Mouse (Mus musculus) forebrain, embryonic 12.5 days (tissue): ENCODE data around the gene Fndc1. TPM values are rescaled to one million over a fixed set of nuclear protein-coding genes. Genes with fewer than 3 reads are reported as not detected.

Experiments used
- ATAC-seq: fragments of 200-750 bp; cut with Nextera tagmentation; 2 replicates; pipeline ENCODE4 v1.8.0; 2017; ENCODE audit warnings: moderate TSS enrichment; ENCODE audit not compliant: low FRiP score
- H3K27ac ChIP-seq: fragments of 300-500 bp; sonication (generic); 2 replicates; pipeline ENCODE4 v1.5.1; 2016; ENCODE audit warnings: mild to moderate bottlenecking
- H3K27me3 ChIP-seq: fragments of 300-500 bp; sonication (generic); 2 replicates; pipeline ENCODE4 v1.6.1; 2016; ENCODE audit warnings: mild to moderate bottlenecking
- H3K36me3 ChIP-seq: fragments of 300-500 bp; sonication (generic); replicated peaks from 2 replicates; pipeline ENCODE4 v1.6.1; 2016; ENCODE audit warnings: mild to moderate bottlenecking
- H3K4me1 ChIP-seq: fragments of 300-500 bp; sonication (generic); 2 replicates; pipeline ENCODE4 v1.6.1; 2016
- H3K4me2 ChIP-seq: fragments of 300-500 bp; sonication (generic); 2 replicates; pipeline ENCODE4 v1.6.1; 2016; ENCODE audit warnings: mild to moderate bottlenecking, moderate library complexity
- H3K4me3 ChIP-seq: fragments of 300-500 bp; sonication (generic); replicated peaks from 2 replicates; pipeline ENCODE4 v1.5.1; 2016; ENCODE audit warnings: mild to moderate bottlenecking
- H3K9ac ChIP-seq: fragments of 300-500 bp; sonication (generic); 2 replicates; pipeline ENCODE4 v1.6.1; 2016; ENCODE audit warnings: mild to moderate bottlenecking
- H3K9me3 ChIP-seq: fragments of 300-500 bp; sonication (generic); 2 replicates; pipeline ENCODE4 v1.6.1; 2016
- WGBS: fragments of 180-500 bp; shearing (Covaris S2); methylation state at CpG from one replicate; pipeline ENCODE4 v1.1.7; 2016; 5-methylcytosine and 5-hydroxymethylcytosine counted together
- microRNA-seq: library from miRNA; unstranded; fragments of <30 nt; microRNA quantifications from one replicate; pipeline ENCODE4, GENCODE M21; 2017
- polyA plus RNA-seq: library from polyadenylated mRNA; unstranded; fragments of >200 nt; fragmentation: Nextera tagmentation; extraction: Ambion mirVana; gene quantifications from 2 replicates; pipeline ENCODE4 v1.2.1, GENCODE M21; 2016

The Fndc1 gene
- polyA plus RNA-seq, 1 experiment from 2014 or later: 0.79 TPM

GRCm38 (mm10) chr17:7749051-7749815 lies 77.9 kb downstream of the Fndc1 start:
- ATAC-seq: no peak
- H3K4me1 ChIP-seq: no peaks in the 10 kb centered on the region
- H3K9me3 ChIP-seq: no peaks in the 10 kb centered on the region
- H3K36me3 ChIP-seq: no peaks in the 10 kb centered on the region
- no peak overlapping the region for H3K9ac ChIP-seq
- no peak overlapping the region for H3K4me2 ChIP-seq
- no peak overlapping the region for H3K27ac ChIP-seq
- H3K27me3 ChIP-seq: no peaks in the 10 kb centered on the region
- H3K4me3 ChIP-seq: no peak overlapping the region
- 83% methylated on average over 4 of the region's 4 CpGs for WGBS

DNA sequence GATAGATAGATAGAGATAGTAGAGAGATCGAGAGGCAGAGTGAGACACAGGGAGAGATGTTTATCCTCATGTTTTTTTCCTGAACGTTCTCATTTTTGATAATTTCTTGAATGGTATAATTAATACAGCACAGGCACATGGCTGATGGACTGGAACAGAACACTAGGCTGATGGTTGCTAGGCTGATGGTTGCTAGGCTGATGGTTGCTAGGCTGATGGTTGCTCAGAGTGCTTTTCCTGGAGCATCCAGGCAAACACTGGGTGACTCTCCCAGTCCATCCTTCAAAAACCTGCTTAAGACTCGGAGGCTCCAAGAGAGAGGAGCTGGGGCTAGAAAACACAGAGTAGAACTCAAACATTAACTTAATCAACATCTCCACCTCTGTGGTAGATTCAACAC lies 80.3 kb downstream of the Fndc1 start:
- Histone ChIP-seq H3K27ac (no peak overlapping the region), H3K4me1 (no peaks in the 10 kb centered on the region), H3K9me3 (no peaks in the 10 kb centered on the region), H3K9ac (no peak overlapping the region), H3K4me3 (no peak overlapping the region), H3K36me3 (no peaks in the 10 kb centered on the region), H3K27me3 (no peaks in the 10 kb centered on the region), H3K4me2 (no peak overlapping the region)
- 86% methylated on average over 3 of the region's 3 CpGs for WGBS
- no peak for ATAC-seq

GRCm38 (mm10) chr17:7744976-7745375 lies 82.1 kb downstream of the Fndc1 start:
- Histone ChIP-seq H3K4me1 (no peaks in the 10 kb centered on the region), H3K4me3 (no peak overlapping the region), H3K4me2 (no peak overlapping the region), H3K36me3 (no peaks in the 10 kb centered on the region), H3K9ac (no peak overlapping the region), H3K27me3 (no peaks in the 10 kb centered on the region), H3K9me3 (no peaks in the 10 kb centered on the region), H3K27ac (no peak overlapping the region)
- no peak for ATAC-seq
- WGBS: 87% methylated on average over 4 of the region's 4 CpGs

DNA sequence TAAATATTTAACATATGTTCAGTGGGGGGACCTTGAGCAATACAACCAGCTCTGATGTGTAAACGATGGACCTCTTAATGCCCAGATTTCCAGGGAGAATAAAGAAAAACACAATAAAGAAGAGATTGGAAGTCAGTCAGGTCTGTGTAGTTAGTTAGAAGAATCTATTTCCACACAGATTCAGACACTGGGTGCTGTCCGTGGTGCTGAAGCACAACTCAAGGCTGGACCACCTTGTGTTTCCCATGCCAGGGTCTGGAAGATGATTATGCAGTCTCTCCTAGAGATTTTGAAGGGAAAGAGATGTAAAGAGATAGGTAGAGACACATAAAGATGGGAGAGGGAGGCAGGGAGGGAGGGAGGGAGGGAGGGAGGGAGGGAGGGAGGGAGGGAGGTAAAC lies 86.1 kb downstream of the Fndc1 start:
- Histone ChIP-seq H3K9ac (no peak overlapping the region), H3K27me3 (no peaks in the 10 kb centered on the region), H3K4me1 (no peaks in the 10 kb centered on the region), H3K27ac (no peak overlapping the region), H3K9me3 (no peaks in the 10 kb centered on the region), H3K36me3 (no peaks in the 10 kb centered on the region), H3K4me3 (no peak overlapping the region), H3K4me2 (no peak overlapping the region)
- 30% methylated on average over 2 of the region's 2 CpGs for WGBS
- ATAC-seq: no peak

- no peak overlapping the region for H3K4me2 ChIP-seq
- no peaks in the 10 kb centered on the region for H3K36me3 ChIP-seq
- no peaks in the 10 kb centered on the region for H3K9me3 ChIP-seq
- 79% methylated on average over 4 of the region's 4 CpGs for WGBS
- no peak overlapping the region for H3K4me3 ChIP-seq
- no peaks in the 10 kb centered on the region for H3K27me3 ChIP-seq
- ATAC-seq: no peak
- H3K4me1 ChIP-seq: no peaks in the 10 kb centered on the region
- H3K27ac ChIP-seq: no peak overlapping the region
- no peak overlapping the region for H3K9ac ChIP-seq
These were observed 104.1 kb downstream of the Fndc1 start for GRCm38 (mm10) chr17:7722991-7723390.

DNA sequence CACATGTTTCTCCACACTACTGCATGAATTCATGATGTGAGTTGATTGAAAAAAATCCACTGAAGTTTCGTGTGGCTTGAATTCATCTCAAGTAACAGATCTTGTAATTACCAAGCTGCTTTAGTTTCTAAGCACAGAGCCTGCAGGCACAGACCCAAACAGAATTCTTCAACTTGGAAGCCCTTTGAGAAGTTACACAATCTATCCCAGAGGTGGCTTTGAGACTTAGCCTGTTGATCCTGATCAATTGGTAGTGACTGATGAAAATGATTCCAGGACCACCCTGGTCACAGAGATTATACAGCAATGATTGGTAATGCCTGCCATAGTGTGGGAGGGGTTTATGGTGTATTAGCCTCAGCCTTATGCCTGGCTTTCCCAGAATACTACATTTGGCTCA lies 108.2 kb downstream of the Fndc1 start:
- ATAC-seq: no peak
- whole genome bisulfite sequencing: 62% methylated on average over 1 of the region's 1 CpGs
- H3K36me3 ChIP-seq: no peaks in the 10 kb centered on the region

GRCm38 (mm10) chr17:7717945-7718344 lies 109.2 kb downstream of the Fndc1 start:
- H3K27ac ChIP-seq: no peak overlapping the region
- no peaks in the 10 kb centered on the region for H3K36me3 ChIP-seq
- H3K9ac ChIP-seq: no peak overlapping the region
- no peak overlapping the region for H3K4me2 ChIP-seq
- ATAC-seq: no peak
- no peaks in the 10 kb centered on the region for H3K9me3 ChIP-seq
- 83% methylated on average over 6 of the region's 6 CpGs for WGBS
- no peak overlapping the region for H3K4me3 ChIP-seq
- H3K4me1 ChIP-seq: no peaks in the 10 kb centered on the region
- H3K27me3 ChIP-seq: 0 out of 2 replicates have a peak, but pooled peaks cover 3% of the 10 kb centered on the region

More for the DNA sequence above, 108.2 kb downstream of the Fndc1 start:
- Histone ChIP-seq H3K9me3 (no peaks in the 10 kb centered on the region), H3K4me1 (no peaks in the 10 kb centered on the region), H3K27me3 (no peaks in the 10 kb centered on the region), H3K4me2 (no peak overlapping the region), H3K4me3 (no peak overlapping the region), H3K27ac (no peak overlapping the region), H3K9ac (no peak overlapping the region)

GRCm38 (mm10) chr17:7713020-7713419 lies 114.1 kb downstream of the Fndc1 start:
- Histone ChIP-seq H3K9me3 (no peaks in the 10 kb centered on the region), H3K4me3 (no peak overlapping the region), H3K27me3 (0 out of 2 replicates have a peak, but pooled peaks cover 3% of the 10 kb centered on the region), H3K9ac (no peak overlapping the region), H3K4me2 (no peak overlapping the region), H3K36me3 (no peaks in the 10 kb centered on the region), H3K4me1 (no peaks in the 10 kb centered on the region), H3K27ac (no peak overlapping the region)
- ATAC-seq: no peak
- 73% methylated on average over 2 of the region's 2 CpGs for whole genome bisulfite sequencing

DNA sequence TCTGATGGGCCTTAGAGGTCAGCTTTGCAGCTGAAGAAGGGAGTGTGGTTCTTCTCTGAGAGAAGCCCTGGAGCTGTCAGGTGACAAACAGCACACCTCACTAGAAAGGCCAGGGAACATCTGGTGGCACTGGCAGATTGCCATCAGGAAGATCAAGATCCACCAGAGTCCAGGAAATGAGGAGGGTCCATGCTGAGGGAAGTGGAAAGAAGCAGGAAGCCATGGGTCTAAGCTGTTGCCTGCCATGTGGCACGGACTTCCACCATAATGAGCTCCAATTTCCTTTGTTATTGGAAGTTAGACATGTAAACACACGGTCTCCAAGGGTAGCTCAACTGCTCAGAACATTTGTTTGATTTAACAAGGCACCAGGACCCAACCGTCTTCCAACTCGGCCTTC lies 120.0 kb downstream of the Fndc1 start:
- Histone ChIP-seq H3K36me3 (no peaks in the 10 kb centered on the region), H3K4me1 (no peaks in the 10 kb centered on the region), H3K4me2 (no peak overlapping the region), H3K9me3 (no peaks in the 10 kb centered on the region), H3K9ac (no peak overlapping the region), H3K4me3 (no peak overlapping the region), H3K27ac (no peak overlapping the region), H3K27me3 (peaks cover 17% of the 10 kb centered on the region; the same call in 1 of the 2 replicates)
- no peak for ATAC-seq
- WGBS: 75% methylated on average over 4 of the region's 4 CpGs

DNA sequence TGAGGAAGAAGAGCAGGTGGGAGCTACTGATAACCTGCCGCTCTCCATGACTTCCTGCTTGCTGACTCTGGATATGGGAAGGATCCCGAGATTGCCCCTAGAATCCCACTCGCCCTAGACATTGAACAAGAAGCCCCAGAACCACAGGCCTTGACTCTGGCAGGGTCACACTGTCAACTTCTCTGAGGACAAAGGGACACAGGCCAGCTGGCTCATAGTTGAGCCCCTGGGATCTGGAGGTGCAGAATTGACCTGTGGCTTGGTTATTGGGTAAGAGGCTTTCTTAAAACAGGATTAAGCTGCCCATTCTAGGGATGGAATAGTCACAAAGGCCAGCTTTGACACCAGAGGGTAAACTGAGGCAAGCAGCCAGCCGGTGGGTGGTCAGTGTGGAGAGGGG lies 136.8 kb downstream of the Fndc1 start:
- H3K4me3 ChIP-seq: no peak overlapping the region
- peaks cover 16% of the 10 kb centered on the region for H3K27me3 ChIP-seq
- no peaks in the 10 kb centered on the region for H3K4me1 ChIP-seq
- ATAC-seq: no peak
- H3K9ac ChIP-seq: no peak overlapping the region
- H3K36me3 ChIP-seq: no peaks in the 10 kb centered on the region
- no peak overlapping the region for H3K27ac ChIP-seq
- H3K9me3 ChIP-seq: no peaks in the 10 kb centered on the region
- WGBS: 89% methylated on average over 4 of the region's 4 CpGs
- H3K4me2 ChIP-seq: no peak overlapping the region

Small RNA genes lying within 50 kb of the gene (microRNA-seq; reads per million reads assigned to microRNA genes)
- gene Gm25872: not detected

Other genes starting within 250 kb of the Fndc1 start
- 0.37 and 0.40 TPM in 2 replicates for gene Tagap, start 98.7 kb upstream of the Fndc1 start, polyA plus RNA-seq
- gene Rsph3a, start 118.3 kb upstream of the Fndc1 start, polyA plus RNA-seq: 51.7 and 58.6 TPM in 2 replicates